Mouse (Mus musculus): ENCODE data around the gene Map4.

DNA sequence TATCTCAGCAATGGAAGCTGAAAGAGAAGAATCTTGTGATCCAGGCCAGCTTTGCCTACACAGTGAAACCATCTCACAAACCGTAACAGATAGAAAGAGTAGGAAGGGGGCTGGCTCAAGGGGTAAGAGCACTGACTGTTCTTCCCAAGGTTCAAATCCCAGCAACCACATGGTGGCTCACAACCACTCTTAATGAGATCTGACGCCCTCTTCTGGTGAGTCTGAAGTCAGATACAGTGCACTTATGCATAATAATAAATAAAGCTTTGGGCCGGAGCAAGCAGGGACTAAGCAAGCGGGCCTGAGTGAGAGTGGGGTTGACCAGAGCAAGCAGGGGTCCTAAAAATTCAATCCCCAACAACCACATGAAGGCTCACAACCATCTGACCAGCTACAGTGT, 162.0 kb downstream of the Map4 start:
- no peak for TF ChIP-seq POLR2A (IDR thresholded peaks at IDR 0.05; ENCODE audit: borderline replicate concordance, extremely low read depth, insufficient read depth, insufficient read length, poor library complexity, severe bottlenecking)
- TF ChIP-seq CTCF (IDR thresholded peaks at IDR 0.05; ENCODE audit: borderline replicate concordance, extremely low read depth, insufficient read depth, insufficient read length) = no peak
